Mouse (Mus musculus): ENCODE measurements at regions not wholly inside any gene's neighbourhood (a gene's known extent, or its start where the extent isn't known, plus 50 kb on each side); places are given as distances from the start of the nearest gene placed in this dataset.

DNA sequence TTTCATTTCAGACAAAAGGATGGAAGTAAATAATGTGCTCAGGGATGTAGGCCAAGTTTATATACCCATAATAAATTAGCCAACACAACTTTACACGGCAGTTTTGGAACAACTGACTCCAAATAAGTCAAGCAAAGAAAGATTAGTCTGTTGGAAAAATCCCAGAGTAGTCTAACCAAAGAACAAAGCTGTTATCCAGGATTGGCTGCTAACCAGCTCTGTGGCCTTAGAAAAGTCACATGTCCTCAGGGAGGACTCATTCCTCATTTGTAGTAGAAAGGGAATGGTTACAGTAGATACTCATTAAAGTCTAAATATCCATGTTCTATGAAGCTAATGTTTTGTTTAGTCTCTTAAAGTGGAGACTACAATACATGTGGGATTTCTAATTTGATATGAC is 130.6 kb upstream of the Mid1 start:
- Histone ChIP-seq H3K27ac (no peak overlapping the region), H3K36me3 (ENCODE audit: insufficient read depth, low read length) (no peaks in the 10 kb centered on the region), H3K4me3 (replicated peaks; ENCODE audit: low read depth, low read length) (no peak overlapping the region), H3K9ac (ENCODE audit: low read depth, low read length) (no peak overlapping the region), H3K4me2 (ENCODE audit: low read length) (no peak overlapping the region), H3K4me1 (replicated peaks; ENCODE audit: insufficient read depth, low read length) (no peaks in the 10 kb centered on the region), H3K27me3 (ENCODE audit: insufficient read depth, low read length) (no peaks in the 10 kb centered on the region), H3K9me3 (replicated peaks; ENCODE audit: low read length) (no peaks in the 10 kb centered on the region)
- no peak for TF ChIP-seq CTCF (IDR thresholded peaks at IDR 0.05; ENCODE audit: low read depth)
- WGBS = 47% methylated on average over 1 of the region's 1 CpGs
- DNase-seq (ENCODE audit: low spot score) (peak; percentile 33), ATAC-seq (replicated peaks; ENCODE audit: low FRiP score, low read depth) (no peak)

- Histone ChIP-seq H3K4me3 (replicated peaks; ENCODE audit: low read depth, low read length) (no peak overlapping the region), H3K4me2 (ENCODE audit: low read length) (no peak overlapping the region), H3K27ac (no peak overlapping the region), H3K9ac (ENCODE audit: low read depth, low read length) (no peak overlapping the region), H3K27me3 (ENCODE audit: insufficient read depth, low read length) (no peaks in the 10 kb centered on the region), H3K36me3 (ENCODE audit: insufficient read depth, low read length) (no peaks in the 10 kb centered on the region), H3K4me1 (replicated peaks; ENCODE audit: insufficient read depth, low read length) (no peaks in the 10 kb centered on the region), H3K9me3 (replicated peaks; ENCODE audit: low read length) (no peaks in the 10 kb centered on the region)
- no peak for ATAC-seq (replicated peaks; ENCODE audit: low FRiP score, low read depth)
- 63% methylated on average over 1 of the region's 1 CpGs for WGBS
- no peak for TF ChIP-seq CTCF (IDR thresholded peaks at IDR 0.05; ENCODE audit: low read depth)
- DNase-seq (ENCODE audit: low spot score) = no peak
These were observed 132.1 kb upstream of the Mid1 start for GRCm38 (mm10) chrX:169552851-169553250.

- no peaks in the 10 kb centered on the region for H3K27me3 ChIP-seq (ENCODE audit: insufficient read depth, low read length)
- no peak overlapping the region for H3K4me2 ChIP-seq (ENCODE audit: low read length)
- no peaks in the 10 kb centered on the region for H3K36me3 ChIP-seq (ENCODE audit: insufficient read depth, low read length)
- no peak for ATAC-seq (replicated peaks; ENCODE audit: low FRiP score, low read depth)
- H3K9ac ChIP-seq (ENCODE audit: low read depth, low read length) = no peak overlapping the region
- H3K4me3 ChIP-seq (replicated peaks; ENCODE audit: low read depth, low read length) = no peak overlapping the region
- WGBS = 91% methylated on average over 3 of the region's 3 CpGs
- H3K27ac ChIP-seq = no peak overlapping the region
- TF ChIP-seq CTCF (IDR thresholded peaks at IDR 0.05; ENCODE audit: low read depth) = no peak
- H3K9me3 ChIP-seq (replicated peaks; ENCODE audit: low read length) = no peaks in the 10 kb centered on the region
- H3K4me1 ChIP-seq (replicated peaks; ENCODE audit: insufficient read depth, low read length) = no peaks in the 10 kb centered on the region
- no peak for DNase-seq (ENCODE audit: low spot score)
These were observed 141.0 kb upstream of the Mid1 start for GRCm38 (mm10) chrX:169544037-169544436.

DNA sequence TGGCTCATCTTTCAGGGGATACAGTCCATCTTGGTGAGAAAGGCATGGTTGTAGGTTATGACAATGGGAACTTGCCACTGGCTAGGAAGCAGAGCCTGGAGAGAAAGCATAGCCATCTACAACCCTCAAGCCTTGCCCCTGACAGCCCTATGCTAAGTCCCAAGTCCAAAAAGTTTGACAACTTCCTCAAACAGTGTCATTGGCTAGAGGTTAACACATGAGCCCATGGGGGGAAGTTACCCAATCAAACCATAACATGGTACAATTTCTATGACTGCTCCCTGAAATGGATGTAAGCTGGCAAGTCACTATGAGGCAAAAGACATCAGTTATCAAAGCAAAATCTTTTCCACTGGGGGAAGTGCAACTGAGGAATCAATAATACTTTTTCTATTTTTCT is 176.8 kb upstream of the Mid1 start:
- Histone ChIP-seq H3K9ac (ENCODE audit: low read depth, low read length) (no peak overlapping the region), H3K27me3 (ENCODE audit: insufficient read depth, low read length) (no peaks in the 10 kb centered on the region), H3K4me2 (ENCODE audit: low read length) (no peak overlapping the region), H3K36me3 (ENCODE audit: insufficient read depth, low read length) (no peaks in the 10 kb centered on the region), H3K9me3 (replicated peaks; ENCODE audit: low read length) (no peaks in the 10 kb centered on the region), H3K4me3 (replicated peaks; ENCODE audit: low read depth, low read length) (no peak overlapping the region), H3K4me1 (replicated peaks; ENCODE audit: insufficient read depth, low read length) (no peaks in the 10 kb centered on the region), H3K27ac (no peak overlapping the region)
- no peak for TF ChIP-seq CTCF (IDR thresholded peaks at IDR 0.05; ENCODE audit: low read depth)
- ATAC-seq (replicated peaks; ENCODE audit: low FRiP score, low read depth) (no peak), DNase-seq (ENCODE audit: low spot score) (no peak)

GRCm38 (mm10) chrX:169493577-169493976 is 173.4 kb upstream of the Hccs start:
- H3K4me1 ChIP-seq (replicated peaks; ENCODE audit: insufficient read depth, low read length) = no peaks in the 10 kb centered on the region
- DNase-seq (ENCODE audit: low spot score) (no peak), ATAC-seq (replicated peaks; ENCODE audit: low FRiP score, low read depth) (no peak)
- WGBS = 25% methylated on average over 1 of the region's 1 CpGs
- H3K27ac ChIP-seq = no peak overlapping the region
- TF ChIP-seq CTCF (IDR thresholded peaks at IDR 0.05; ENCODE audit: low read depth) = no peak
- no peak overlapping the region for H3K9ac ChIP-seq (ENCODE audit: low read depth, low read length)
- no peaks in the 10 kb centered on the region for H3K27me3 ChIP-seq (ENCODE audit: insufficient read depth, low read length)
- no peaks in the 10 kb centered on the region for H3K9me3 ChIP-seq (replicated peaks; ENCODE audit: low read length)
- H3K4me2 ChIP-seq (ENCODE audit: low read length) = no peak overlapping the region
- H3K36me3 ChIP-seq (ENCODE audit: insufficient read depth, low read length) = no peaks in the 10 kb centered on the region
- no peak overlapping the region for H3K4me3 ChIP-seq (replicated peaks; ENCODE audit: low read depth, low read length)

DNA sequence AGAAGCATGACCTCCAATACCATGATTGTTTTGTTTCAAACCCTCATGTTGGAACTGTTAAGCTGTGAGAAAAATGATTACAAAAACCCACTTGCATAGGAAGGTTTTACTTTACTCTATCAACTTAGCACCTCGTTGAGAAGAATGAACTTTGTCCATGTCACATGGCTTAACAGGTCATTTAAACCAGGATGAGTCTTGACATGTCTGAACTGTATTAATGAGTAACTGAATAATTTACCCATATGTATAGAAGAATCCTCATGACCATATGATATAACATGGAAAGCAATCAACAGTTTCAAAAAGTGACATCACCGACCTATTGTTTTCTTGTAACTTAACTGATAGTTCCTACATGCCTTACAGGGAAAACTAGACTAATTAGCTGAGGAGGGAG is 153.3 kb upstream of the Hccs start:
- Histone ChIP-seq H3K9me3 (replicated peaks; ENCODE audit: low read length) (no peaks in the 10 kb centered on the region), H3K9ac (ENCODE audit: low read depth, low read length) (no peak overlapping the region), H3K4me1 (replicated peaks; ENCODE audit: insufficient read depth, low read length) (no peaks in the 10 kb centered on the region), H3K27ac (no peak overlapping the region), H3K4me2 (ENCODE audit: low read length) (no peak overlapping the region), H3K36me3 (ENCODE audit: insufficient read depth, low read length) (no peaks in the 10 kb centered on the region), H3K27me3 (ENCODE audit: insufficient read depth, low read length) (0 out of 2 replicates have a peak, but pooled peaks cover 3% of the 10 kb centered on the region), H3K4me3 (replicated peaks; ENCODE audit: low read depth, low read length) (no peak overlapping the region)
- ATAC-seq (replicated peaks; ENCODE audit: low FRiP score, low read depth) (no peak), DNase-seq (ENCODE audit: low spot score) (no peak)
- TF ChIP-seq CTCF (IDR thresholded peaks at IDR 0.05; ENCODE audit: low read depth) = no peak
- WGBS = 77% methylated on average over 2 of the region's 2 CpGs

DNA sequence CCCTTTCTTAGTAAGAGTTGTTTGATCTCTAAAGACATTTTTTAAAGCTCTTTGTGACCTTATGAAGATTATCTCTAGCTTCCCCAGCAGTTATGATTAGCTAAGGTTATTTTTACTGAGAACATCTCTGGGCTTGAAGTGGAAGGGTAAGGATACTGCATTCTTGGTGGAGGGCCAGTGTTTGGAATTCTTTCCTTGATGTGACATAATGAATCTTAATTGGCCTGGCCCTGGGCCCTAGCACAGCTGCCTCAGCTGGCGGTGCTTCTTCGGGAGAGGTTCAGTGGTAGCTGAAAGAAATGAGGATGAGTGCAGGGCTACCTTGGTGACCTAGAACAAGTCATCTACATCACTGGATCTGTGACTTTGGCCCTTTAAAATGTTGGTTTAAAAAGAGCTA is 150.5 kb upstream of the Hccs start:
- ATAC-seq (replicated peaks; ENCODE audit: low FRiP score, low read depth) (no peak), DNase-seq (ENCODE audit: low spot score) (no peak)
- Histone ChIP-seq H3K4me3 (replicated peaks; ENCODE audit: low read depth, low read length) (no peak overlapping the region), H3K4me1 (replicated peaks; ENCODE audit: insufficient read depth, low read length) (no peaks in the 10 kb centered on the region), H3K36me3 (ENCODE audit: insufficient read depth, low read length) (no peaks in the 10 kb centered on the region), H3K9me3 (replicated peaks; ENCODE audit: low read length) (no peaks in the 10 kb centered on the region), H3K27me3 (ENCODE audit: insufficient read depth, low read length) (0 out of 2 replicates have a peak, but pooled peaks cover 3% of the 10 kb centered on the region), H3K4me2 (ENCODE audit: low read length) (no peak overlapping the region), H3K27ac (no peak overlapping the region), H3K9ac (ENCODE audit: low read depth, low read length) (no peak overlapping the region)
- 65% methylated on average over 2 of the region's 2 CpGs for whole genome bisulfite sequencing
- TF ChIP-seq CTCF (IDR thresholded peaks at IDR 0.05; ENCODE audit: low read depth) = no peak
